Mouse (Mus musculus): ENCODE measurements at regions not wholly inside any gene's neighbourhood (a gene's known extent, or its start where the extent isn't known, plus 50 kb on each side); places are given as distances from the start of the nearest gene placed in this dataset.
"Not testable (repeated sequence)": the region's sequence is repeated elsewhere in the genome, so short reads cannot be mapped to it uniquely, and the experiment has no call there.

GRCm38 (mm10) chr1:164522377-164523150 lies 64.4 kb upstream of the Atp1b1 start:
- Histone ChIP-seq H3K27me3 (ENCODE audit: control insufficient read depth, insufficient read depth, low read length) (no peaks in the 10 kb centered on the region), H3K4me1 (replicated peaks; ENCODE audit: control insufficient read depth, insufficient read depth, low read length) (no peaks in the 10 kb centered on the region), H3K4me2 (ENCODE audit: low read depth, low read length, severe bottlenecking) (no peak overlapping the region), H3K9ac (ENCODE audit: low read length) (no peak overlapping the region), H3K9me3 (ENCODE audit: control insufficient read depth, low read length) (no peaks in the 10 kb centered on the region), H3K36me3 (ENCODE audit: control insufficient read depth, insufficient read depth, low read length) (no peaks in the 10 kb centered on the region), H3K27ac (ENCODE audit: low read depth, low read length) (no peak overlapping the region), H3K4me3 (ENCODE audit: low read depth, low read length) (no peak overlapping the region)
- ATAC-seq (replicated peaks; ENCODE audit: low FRiP score) = no peak
- 92% methylated on average over 3 of the region's 3 CpGs for WGBS
- DNase-seq (ENCODE audit: low spot score) = no peak

GRCm38 (mm10) chr1:164521371-164522130 lies 63.4 kb upstream of the Atp1b1 start:
- H3K9me3 ChIP-seq (ENCODE audit: control insufficient read depth, low read length) = no peaks in the 10 kb centered on the region
- no peak overlapping the region for H3K27ac ChIP-seq (ENCODE audit: low read depth, low read length)
- no peak overlapping the region for H3K9ac ChIP-seq (ENCODE audit: low read length)

GRCm38 (mm10) chr1:164518866-164519265 lies 60.7 kb upstream of the Atp1b1 start:
- ATAC-seq (replicated peaks; ENCODE audit: low FRiP score) (no peak), DNase-seq (ENCODE audit: low spot score) (no peak)
- no peak overlapping the region for H3K27ac ChIP-seq (ENCODE audit: low read depth, low read length)
- H3K4me1 ChIP-seq (replicated peaks; ENCODE audit: control insufficient read depth, insufficient read depth, low read length) = no peaks in the 10 kb centered on the region
- 97% methylated on average over 3 of the region's 3 CpGs for WGBS
- H3K27me3 ChIP-seq (ENCODE audit: control insufficient read depth, insufficient read depth, low read length) = no peaks in the 10 kb centered on the region
- H3K36me3 ChIP-seq (ENCODE audit: control insufficient read depth, insufficient read depth, low read length) = no peaks in the 10 kb centered on the region
- H3K9me3 ChIP-seq (ENCODE audit: control insufficient read depth, low read length) = no peaks in the 10 kb centered on the region
- no peak overlapping the region for H3K9ac ChIP-seq (ENCODE audit: low read length)
- no peak overlapping the region for H3K4me3 ChIP-seq (ENCODE audit: low read depth, low read length)
- H3K4me2 ChIP-seq (ENCODE audit: low read depth, low read length, severe bottlenecking) = no peak overlapping the region

More at GRCm38 (mm10) chr1:164521371-164522130, 63.4 kb upstream of the Atp1b1 start:
- Histone ChIP-seq H3K27me3 (ENCODE audit: control insufficient read depth, insufficient read depth, low read length) (no peaks in the 10 kb centered on the region), H3K36me3 (ENCODE audit: control insufficient read depth, insufficient read depth, low read length) (no peaks in the 10 kb centered on the region), H3K4me1 (replicated peaks; ENCODE audit: control insufficient read depth, insufficient read depth, low read length) (no peaks in the 10 kb centered on the region), H3K4me2 (ENCODE audit: low read depth, low read length, severe bottlenecking) (no peak overlapping the region), H3K4me3 (ENCODE audit: low read depth, low read length) (no peak overlapping the region)
- 90% methylated on average over 6 of the region's 6 CpGs for WGBS
- DNase-seq (ENCODE audit: low spot score) (no peak), ATAC-seq (replicated peaks; ENCODE audit: low FRiP score) (no peak)

- ATAC-seq (replicated peaks; ENCODE audit: low FRiP score) (no peak), DNase-seq (ENCODE audit: low spot score) (no peak)
- Histone ChIP-seq H3K27ac (ENCODE audit: low read depth, low read length) (no peak overlapping the region), H3K4me2 (ENCODE audit: low read depth, low read length, severe bottlenecking) (no peak overlapping the region), H3K9ac (ENCODE audit: low read length) (no peak overlapping the region), H3K36me3 (ENCODE audit: control insufficient read depth, insufficient read depth, low read length) (no peaks in the 10 kb centered on the region), H3K4me1 (replicated peaks; ENCODE audit: control insufficient read depth, insufficient read depth, low read length) (no peaks in the 10 kb centered on the region), H3K4me3 (ENCODE audit: low read depth, low read length) (no peak overlapping the region), H3K9me3 (ENCODE audit: control insufficient read depth, low read length) (no peaks in the 10 kb centered on the region), H3K27me3 (ENCODE audit: control insufficient read depth, insufficient read depth, low read length) (no peaks in the 10 kb centered on the region)
- WGBS = 85% methylated on average over 4 of the region's 4 CpGs
These were observed 60.2 kb upstream of the Atp1b1 start for GRCm38 (mm10) chr1:164518308-164518707.

- not testable (repeated sequence) for H3K4me1 ChIP-seq (replicated peaks; ENCODE audit: control insufficient read depth, insufficient read depth, low read length); H3K9ac ChIP-seq (ENCODE audit: low read length); H3K4me3 ChIP-seq (ENCODE audit: low read depth, low read length); ATAC-seq (replicated peaks; ENCODE audit: low FRiP score); H3K4me2 ChIP-seq (ENCODE audit: low read depth, low read length, severe bottlenecking); H3K9me3 ChIP-seq (ENCODE audit: control insufficient read depth, low read length); H3K27me3 ChIP-seq (ENCODE audit: control insufficient read depth, insufficient read depth, low read length); DNase-seq (ENCODE audit: low spot score); H3K36me3 ChIP-seq (ENCODE audit: control insufficient read depth, insufficient read depth, low read length); H3K27ac ChIP-seq (ENCODE audit: low read depth, low read length)
- whole genome bisulfite sequencing = 89% methylated on average over 2 of the region's 2 CpGs
These were observed 59.2 kb upstream of the Atp1b1 start for GRCm38 (mm10) chr1:164517362-164517761.

GRCm38 (mm10) chr1:164511628-164512385 lies 53.7 kb upstream of the Atp1b1 start:
- H3K4me2 ChIP-seq (ENCODE audit: low read depth, low read length, severe bottlenecking) = no peak overlapping the region
- no peaks in the 10 kb centered on the region for H3K36me3 ChIP-seq (ENCODE audit: control insufficient read depth, insufficient read depth, low read length)
- no peaks in the 10 kb centered on the region for H3K27me3 ChIP-seq (ENCODE audit: control insufficient read depth, insufficient read depth, low read length)
- no peaks in the 10 kb centered on the region for H3K9me3 ChIP-seq (ENCODE audit: control insufficient read depth, low read length)
- 93% methylated on average over 7 of the region's 7 CpGs for WGBS
- no peak overlapping the region for H3K9ac ChIP-seq (ENCODE audit: low read length)
- no peak overlapping the region for H3K4me3 ChIP-seq (ENCODE audit: low read depth, low read length)
- no peak overlapping the region for H3K27ac ChIP-seq (ENCODE audit: low read depth, low read length)
- ATAC-seq (replicated peaks; ENCODE audit: low FRiP score) (no peak), DNase-seq (ENCODE audit: low spot score) (no peak)
- H3K4me1 ChIP-seq (replicated peaks; ENCODE audit: control insufficient read depth, insufficient read depth, low read length) = 0 out of 2 replicates have a peak, but pooled peaks cover 2% of the 10 kb centered on the region

GRCm38 (mm10) chr1:164509226-164509625 lies 51.1 kb upstream of the Atp1b1 start:
- WGBS = 55% methylated on average over 1 of the region's 1 CpGs

GRCm38 (mm10) chr1:164508556-164508955 lies 50.4 kb upstream of the Atp1b1 start:
- WGBS = 66% methylated on average over 8 of the region's 8 CpGs
- Histone ChIP-seq H3K4me3 (ENCODE audit: low read depth, low read length) (no peak overlapping the region), H3K36me3 (ENCODE audit: control insufficient read depth, insufficient read depth, low read length) (no peaks in the 10 kb centered on the region), H3K27ac (ENCODE audit: low read depth, low read length) (no peak overlapping the region), H3K9me3 (ENCODE audit: control insufficient read depth, low read length) (no peaks in the 10 kb centered on the region), H3K9ac (ENCODE audit: low read length) (no peak overlapping the region), H3K27me3 (ENCODE audit: control insufficient read depth, insufficient read depth, low read length) (no peaks in the 10 kb centered on the region), H3K4me2 (ENCODE audit: low read depth, low read length, severe bottlenecking) (no peak overlapping the region), H3K4me1 (replicated peaks; ENCODE audit: control insufficient read depth, insufficient read depth, low read length) (0 out of 2 replicates have a peak, but pooled peaks cover 2% of the 10 kb centered on the region)
- no peak for DNase-seq (ENCODE audit: low spot score)
- ATAC-seq (replicated peaks; ENCODE audit: low FRiP score) = peak; percentile 28; the same call in 1 of the 2 replicates

More at GRCm38 (mm10) chr1:164509226-164509625, 51.1 kb upstream of the Atp1b1 start:
- H3K4me3 ChIP-seq (ENCODE audit: low read depth, low read length) = no peak overlapping the region
- ATAC-seq (replicated peaks; ENCODE audit: low FRiP score) (no peak), DNase-seq (ENCODE audit: low spot score) (no peak)
- H3K4me2 ChIP-seq (ENCODE audit: low read depth, low read length, severe bottlenecking) = no peak overlapping the region
- no peaks in the 10 kb centered on the region for H3K27me3 ChIP-seq (ENCODE audit: control insufficient read depth, insufficient read depth, low read length)
- no peak overlapping the region for H3K27ac ChIP-seq (ENCODE audit: low read depth, low read length)
- H3K4me1 ChIP-seq (replicated peaks; ENCODE audit: control insufficient read depth, insufficient read depth, low read length) = 0 out of 2 replicates have a peak, but pooled peaks cover 2% of the 10 kb centered on the region
- H3K36me3 ChIP-seq (ENCODE audit: control insufficient read depth, insufficient read depth, low read length) = no peaks in the 10 kb centered on the region
- no peak overlapping the region for H3K9ac ChIP-seq (ENCODE audit: low read length)
- H3K9me3 ChIP-seq (ENCODE audit: control insufficient read depth, low read length) = no peaks in the 10 kb centered on the region

All from forebrain, embryonic 11.5 days (tissue).